Mouse (Mus musculus): ENCODE results near the gene Hddc3.

DNA sequence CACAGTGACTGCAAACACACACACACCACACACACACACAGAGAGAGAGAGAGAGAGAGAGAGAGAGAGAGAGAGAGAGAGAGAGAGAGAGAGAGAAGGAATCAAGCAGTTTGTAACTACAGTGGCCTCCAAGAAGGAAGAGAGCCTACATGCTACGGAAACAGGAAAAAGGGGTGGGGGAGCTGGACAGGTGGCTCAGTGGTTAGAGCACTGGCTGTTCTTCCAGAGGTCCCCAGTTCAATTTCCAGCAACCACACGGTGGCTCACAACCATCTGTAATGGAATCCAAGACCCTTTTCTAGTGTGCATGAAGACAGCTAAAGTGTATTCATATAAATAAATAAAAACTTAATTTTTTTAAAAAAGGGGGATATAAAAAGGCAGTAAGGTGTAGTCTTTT, 29.8 kb downstream of the Hddc3 start:
- no peak for TF ChIP-seq CTCF (IDR thresholded peaks at IDR 0.05; ENCODE audit: low read depth)
- no peak for TF ChIP-seq EP300 (optimal IDR thresholded peaks at IDR 0.05)

Data from stomach, postnatal 0 days (tissue).